In genomic region chr11:61760518-61760917, GRCm38 (mm10) we compare ENCODE assay signal across 9 mouse cellular contexts. TPM values are rescaled to one million over a fixed set of nuclear protein-coding genes. Genes with fewer than 3 reads are reported as not detected.
DNase-seq lines count a peak whose midpoint lies in the region; ATAC-seq and TF ChIP-seq lines count a peak whose summit lies in the region.
"Had no signal": no experiment of that assay in that cellular context is flagged by ENCODE, and none has a peak within 500 bp of the region (broad histone marks: within the 10 kb centered on the region; RNA-seq: fewer than 3 reads in every experiment).

No protein-coding gene starts in this region.

- H3K9ac ChIP-seq in heart, adult 2 months (ENCODE audit: low read depth, low read length), result no peak overlapping the region
- no peak overlapping the region for H3K9ac ChIP-seq in hindbrain, embryonic 16.5 days (ENCODE audit: low read depth, low read length)
- no peak overlapping the region for H3K9ac ChIP-seq in midbrain, embryonic 11.5 days (ENCODE audit: low read length)

- intact Hi-C loops in heart, adult 2 months (cut with DNase I), result no loop called here

- no peak for TF ChIP-seq POLR2A in heart, adult 2 months (IDR thresholded peaks at IDR 0.05; ENCODE audit: insufficient read depth, low read depth, low read length)

- peak overlapping the region; percentile 65 for H3K4me2 ChIP-seq in hindbrain, embryonic 16.5 days (ENCODE audit: low read length)
- H3K4me2 ChIP-seq in midbrain, embryonic 11.5 days, result peak overlapping the region; percentile 64

- no peaks in the 10 kb centered on the region; the same call in 1 of the 2 replicates for H3K36me3 ChIP-seq in heart, adult 2 months (ENCODE audit: control insufficient read depth, insufficient read depth, low read length)
- peaks cover 4% of the 10 kb centered on the region; the same call in 1 of the 2 replicates for H3K36me3 ChIP-seq in hindbrain, embryonic 16.5 days (ENCODE audit: control insufficient read depth, insufficient read depth, low read length)
- H3K36me3 ChIP-seq in midbrain, embryonic 11.5 days (ENCODE audit: control insufficient read depth, insufficient read depth, low read length), result no peaks in the 10 kb centered on the region; the same call in 1 of the 2 replicates

- no peaks in the 10 kb centered on the region for H3K27me3 ChIP-seq in heart, adult 2 months (ENCODE audit: control insufficient read depth, insufficient read depth, low read length)
- H3K27me3 ChIP-seq in hindbrain, embryonic 16.5 days (replicated peaks; ENCODE audit: control insufficient read depth, insufficient read depth, low read length), result no peaks in the 10 kb centered on the region
- no peaks in the 10 kb centered on the region for H3K27me3 ChIP-seq in midbrain, embryonic 11.5 days (ENCODE audit: control insufficient read depth, insufficient read depth, low read length)

- no peak for DNase-seq in heart, adult 2 months
- no peak for DNase-seq in heart, adult 18-20 months
- peak; percentile 85 for DNase-seq in A20 (ENCODE audit: low read depth, low spot score)
- DNase-seq in c-Kit-positive CD71-negative TER-119-negative erythroid progenitor cells, embryonic 14.5 days (ENCODE audit: low read depth), result peak; percentile 31
- DNase-seq in midbrain, embryonic 11.5 days (ENCODE audit: low spot score, missing footprints), result peak; percentile 86
- peak; percentile 26 to 40 for DNase-seq in thymus, postnatal 36 days
- no peak for DNase-seq in frontal cortex, postnatal 25 days (ENCODE audit: low spot score in 2 of 2)

- H3K79me2 ChIP-seq in heart, adult 2 months (replicated peaks; ENCODE audit: control insufficient read depth, insufficient read depth, low read length), result no peaks in the 10 kb centered on the region

- H3K27ac ChIP-seq in heart, adult 2 months, result no peak overlapping the region
- no peak overlapping the region for H3K27ac ChIP-seq in hindbrain, embryonic 16.5 days (ENCODE audit: low read depth, low read length)
- H3K27ac ChIP-seq in midbrain, embryonic 11.5 days (ENCODE audit: low read depth, low read length), result no peak overlapping the region

- peak overlapping the region; percentile 75; the same call in 1 of the 2 replicates for H3K4me3 ChIP-seq in heart, adult 2 months
- peak overlapping the region; percentile 75 for H3K4me3 ChIP-seq in hindbrain, embryonic 16.5 days (ENCODE audit: low read length)
- peak overlapping the region; percentile 63; the same call in 1 of the 2 replicates for H3K4me3 ChIP-seq in midbrain, embryonic 11.5 days (ENCODE audit: low read depth, low read length)

- peaks cover 7% of the 10 kb centered on the region for H3K4me1 ChIP-seq in heart, adult 2 months (ENCODE audit: control insufficient read depth, insufficient read depth, low read length)
- peaks cover 5% of the 10 kb centered on the region for H3K4me1 ChIP-seq in hindbrain, embryonic 16.5 days (ENCODE audit: control insufficient read depth, insufficient read depth, low read depth, low read length)
- H3K4me1 ChIP-seq in midbrain, embryonic 11.5 days (ENCODE audit: control insufficient read depth, insufficient read depth, low read length), result peaks cover 7% of the 10 kb centered on the region; the same call in 1 of the 2 replicates

- no peak for ATAC-seq in hindbrain, embryonic 16.5 days
- no peak for ATAC-seq in midbrain, embryonic 11.5 days (ENCODE audit: low FRiP score)

- WGBS in heart, adult 2 months, result 76% methylated on average over 5 of the region's 5 CpGs
- 66% methylated on average over 5 of the region's 5 CpGs for WGBS in hindbrain, embryonic 16.5 days
- 72% methylated on average over 5 of the region's 5 CpGs for WGBS in midbrain, embryonic 11.5 days

- TF ChIP-seq CTCF in heart, adult 2 months (IDR thresholded peaks at IDR 0.05), result peak; percentile 26; the same call in 1 of the 2 replicates

- no peaks in the 10 kb centered on the region for H3K9me3 ChIP-seq in hindbrain, embryonic 16.5 days (ENCODE audit: control insufficient read depth, low read length)
- no peaks in the 10 kb centered on the region for H3K9me3 ChIP-seq in midbrain, embryonic 11.5 days (ENCODE audit: control insufficient read depth, low read length)

- TF ChIP-seq EP300 in heart, adult 2 months (IDR thresholded peaks at IDR 0.05; ENCODE audit: insufficient read depth, low read depth, low read length), result no peak

RNA-seq across cellular contexts. Expression of gene Prpsap2, which starts 1.4 kb away (rescaled TPM):
- 1 to 10 TPM; 6.9 to 7.9 TPM for total RNA-seq in heart, adult 2 months (2021)
- polyA plus RNA-seq in heart, adult 2 months (2012; rRNA removed), result 5.5 and 8.4 TPM in 2 replicates
- total RNA-seq in heart, adult 18-20 months (2021), result 1 to 10 TPM; 7.1 to 7.8 TPM
- 47.7 and 50.2 TPM in 2 replicates for polyA plus RNA-seq in hindbrain, embryonic 16.5 days (2015; fragmentation: Nextera tagmentation; extraction: Ambion mirVana)
- polyA plus RNA-seq in midbrain, embryonic 11.5 days (2014; fragmentation: Nextera tagmentation; extraction: Ambion mirVana), result 51.7 and 55.4 TPM in 2 replicates

RNA-seq across cellular contexts. Expression of gene Slc5a10, which starts 39.9 kb away (rescaled TPM):
- not detected for total RNA-seq in heart, adult 2 months (2021)
- 0.09 TPM in 1 of 2 replicates, not detected in the other for polyA plus RNA-seq in heart, adult 2 months (2012; rRNA removed)
- not detected for total RNA-seq in heart, adult 18-20 months (2021)
- polyA plus RNA-seq in hindbrain, embryonic 16.5 days (2015; fragmentation: Nextera tagmentation; extraction: Ambion mirVana), result not detected in 2 replicates
- not detected in 2 replicates for polyA plus RNA-seq in midbrain, embryonic 11.5 days (2014; fragmentation: Nextera tagmentation; extraction: Ambion mirVana)
- polyA plus RNA-seq: small intestine, adult 2 months had no signal

Comparison
In these comparisons a context has a peak if more than half of its experiments do, and no peak if none do; other contexts are left out.
1. DNase-seq: peak in A20 (single experiment), c-Kit-positive CD71-negative TER-119-negative erythroid progenitor cells, embryonic 14.5 days (single experiment), midbrain, embryonic 11.5 days (single experiment) and thymus, postnatal 36 days (2 of 2); none in heart, adult 2 months (0 of 2), heart, adult 18-20 months (0 of 2) and frontal cortex, postnatal 25 days (0 of 2).
2. Peak in every context shown above with its lines, with median percentiles within 50 percentile points of each other: H3K4me3 ChIP-seq.